In the genomic region with DNA sequence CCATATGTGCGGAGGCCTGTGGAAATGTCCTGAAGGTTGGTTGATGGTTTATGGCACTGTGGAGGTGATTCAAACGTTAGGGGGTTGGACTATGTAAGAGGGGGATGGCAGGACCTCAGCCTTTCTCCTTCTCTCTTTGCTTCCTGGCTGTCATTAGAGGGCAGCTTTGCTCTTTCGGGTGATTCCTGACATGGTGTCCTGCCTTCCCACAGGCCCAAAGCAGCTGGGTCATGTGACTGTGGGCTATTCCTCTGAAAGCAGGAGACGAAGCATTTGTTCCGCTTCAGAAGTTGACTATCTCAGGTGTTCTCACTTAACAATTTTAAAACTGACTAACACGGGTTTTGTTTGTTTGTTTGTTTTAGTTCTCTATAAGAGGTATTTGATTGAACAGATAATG, we compare ENCODE assay signal across 20 mouse cellular contexts.
DNase-seq lines count a peak whose midpoint lies in the region; ATAC-seq and TF ChIP-seq lines count a peak whose summit lies in the region.
"Had no signal": no experiment of that assay in that cellular context is flagged by ENCODE, and none has a peak within 500 bp of the region (broad histone marks: within the 10 kb centered on the region; RNA-seq: fewer than 3 reads in every experiment).

No protein-coding gene starts in this region.

- ATAC-seq in kidney, embryonic 15.5 days (replicated peaks; ENCODE audit: low FRiP score) = no peak
- ATAC-seq in kidney, postnatal 0 days (replicated peaks; ENCODE audit: low FRiP score, low read depth) = no peak
- ATAC-seq: activated CD4-positive, CD25-positive, alpha-beta regulatory T cell, adult 4 months; forebrain, embryonic 16.5 days had no signal

- no peak overlapping the region for H3K27ac ChIP-seq in kidney, embryonic 15.5 days
- no peak overlapping the region for H3K27ac ChIP-seq in kidney, postnatal 0 days
- H3K27ac ChIP-seq: embryonic facial prominence, embryonic 13.5 days; forebrain, embryonic 12.5 days; heart, adult 2 months; heart, embryonic 15.5 days had no signal

- no peak overlapping the region for H3K4me2 ChIP-seq in kidney, embryonic 15.5 days
- H3K4me2 ChIP-seq in kidney, postnatal 0 days (ENCODE audit: low read length) = no peak overlapping the region
- H3K4me2 ChIP-seq: embryonic facial prominence, embryonic 13.5 days; forebrain, embryonic 12.5 days; heart, embryonic 11.5 days; heart, embryonic 15.5 days had no signal

- peak; percentile 29; the same call in 1 of the 2 replicates for TF ChIP-seq CTCF in kidney, postnatal 0 days (IDR thresholded peaks at IDR 0.05; ENCODE audit: low read depth)

- no peaks in the 10 kb centered on the region for H3K4me1 ChIP-seq in kidney, embryonic 15.5 days
- no peaks in the 10 kb centered on the region for H3K4me1 ChIP-seq in kidney, postnatal 0 days (replicated peaks; ENCODE audit: insufficient read depth, low read length)
- H3K4me1 ChIP-seq: forebrain, embryonic 12.5 days; heart, embryonic 15.5 days had no signal

- WGBS in kidney, embryonic 15.5 days = 64% methylated on average over 6 of the region's 6 CpGs
- 58% methylated on average over 6 of the region's 6 CpGs for WGBS in kidney, postnatal 0 days

- H3K9ac ChIP-seq in kidney, embryonic 15.5 days = no peak overlapping the region
- H3K9ac ChIP-seq in kidney, postnatal 0 days (ENCODE audit: low read depth, low read length) = no peak overlapping the region
- H3K9ac ChIP-seq: embryonic facial prominence, embryonic 13.5 days; forebrain, embryonic 12.5 days; heart, embryonic 15.5 days had no signal

- DNase-seq in kidney, adult 18-20 months = peak; percentile 9
- DNase-seq in kidney, postnatal 0 days (ENCODE audit: low spot score) = no peak
- DNase-seq in kidney, postnatal 36 days = peak; percentile 43 to 52
- DNase-seq in thymus, postnatal 4 days = no peak
- no peak for DNase-seq in yolk sac, embryonic 10.5 days (ENCODE audit: low spot score)
- no peak for DNase-seq in urinary bladder, adult 18-20 months (ENCODE audit: low spot score in 2 of 2)
- DNase-seq: adrenal gland, postnatal 25 days; cerebellum, adult 18-20 months; cerebellum, adult 9-11 months; cerebellum, postnatal 36 days; gastrocnemius, postnatal 14 days; heart, adult 2 months; heart, postnatal 14 days had no signal

- no peaks in the 10 kb centered on the region for H3K9me3 ChIP-seq in kidney, embryonic 15.5 days (replicated peaks)
- no peaks in the 10 kb centered on the region for H3K9me3 ChIP-seq in kidney, postnatal 0 days (replicated peaks; ENCODE audit: low read length)
- H3K9me3 ChIP-seq: embryonic facial prominence, embryonic 13.5 days; forebrain, embryonic 12.5 days; heart, embryonic 15.5 days had no signal

- H3K36me3 ChIP-seq in kidney, embryonic 15.5 days = no peaks in the 10 kb centered on the region
- no peaks in the 10 kb centered on the region for H3K36me3 ChIP-seq in kidney, postnatal 0 days (ENCODE audit: insufficient read depth, low read length)
- H3K36me3 ChIP-seq: embryonic facial prominence, embryonic 13.5 days; forebrain, embryonic 12.5 days; heart, embryonic 15.5 days had no signal

- H3K27me3 ChIP-seq in kidney, embryonic 15.5 days = no peaks in the 10 kb centered on the region
- H3K27me3 ChIP-seq in kidney, postnatal 0 days (ENCODE audit: insufficient read depth, low read length) = no peaks in the 10 kb centered on the region
- H3K27me3 ChIP-seq: embryonic facial prominence, embryonic 13.5 days; forebrain, embryonic 12.5 days; heart, embryonic 15.5 days had no signal

- H3K4me3 ChIP-seq in kidney, embryonic 15.5 days (replicated peaks) = no peak overlapping the region
- no peak overlapping the region for H3K4me3 ChIP-seq in kidney, postnatal 0 days (replicated peaks; ENCODE audit: low read depth, low read length)
- H3K4me3 ChIP-seq: embryonic facial prominence, embryonic 13.5 days; forebrain, embryonic 12.5 days; heart, adult 2 months; heart, embryonic 15.5 days had no signal

Comparison
In these comparisons a context has a peak if more than half of its experiments do, and no peak if none do; other contexts are left out.
1. DNase-seq: peak in kidney, adult 18-20 months (single experiment) and kidney, postnatal 36 days (2 of 2); none in kidney, postnatal 0 days (single experiment), thymus, postnatal 4 days (single experiment), yolk sac, embryonic 10.5 days (single experiment) and urinary bladder, adult 18-20 months (0 of 2).